Mouse (Mus musculus): ENCODE results near the gene Fbxo31.

GRCm38 (mm10) chr8:121513429-121513828, 65.2 kb downstream of the Fbxo31 start:
- no peak for TF ChIP-seq POLR2A (IDR thresholded peaks at IDR 0.05; ENCODE audit: insufficient read depth, low read depth, low read length)
- peak; percentile 100; the same call in 1 of the 2 replicates for TF ChIP-seq CTCF (IDR thresholded peaks at IDR 0.05)
- peak; percentile 95 for TF ChIP-seq EP300 (IDR thresholded peaks at IDR 0.05; ENCODE audit: insufficient read depth, low read depth, low read length)

All from heart, adult 2 months (tissue).